Mouse (Mus musculus) heart, adult 8-10 months (tissue): ENCODE results near the gene Rangrf. TPM values are rescaled to one million over a fixed set of nuclear protein-coding genes. Genes with fewer than 3 reads are reported as not detected.
"Not testable (repeated sequence)": the region's sequence is repeated elsewhere in the genome, so short reads cannot be mapped to it uniquely, and the experiment has no call there.

Experiments used
- DNase-seq: peaks from one replicate; pipeline ENCODE4 v3.0.0; 2022; ENCODE audit warnings: low spot score
- total RNA-seq, 4 experiments: library from RNA; stranded (reverse); gene quantifications; 2 replicates each; pipeline ENCODE4 v1.2.4; 2022

The Rangrf gene
- 10 to 100 TPM; 81.3 to 98.3 (median 89.4) TPM for total RNA-seq

DNA sequence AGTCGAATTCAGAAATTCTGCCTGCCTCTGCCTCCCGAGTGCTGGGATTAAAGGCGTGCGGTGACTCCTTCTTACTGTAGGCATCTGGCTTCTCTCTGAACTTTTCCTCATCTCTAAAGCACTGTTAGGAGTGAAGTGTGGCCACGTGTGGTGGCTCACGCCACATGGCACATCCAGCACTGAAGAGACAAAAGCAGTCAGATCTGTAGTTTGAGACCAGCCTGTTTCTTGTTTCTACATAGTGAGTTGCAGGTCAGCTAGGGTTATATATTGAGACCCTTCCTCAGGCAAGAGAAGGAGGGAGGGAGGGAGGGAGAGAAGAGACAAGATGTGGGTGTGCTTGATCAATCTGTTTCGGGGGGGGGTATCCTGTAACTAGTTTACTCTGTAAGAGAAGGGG is at the start of gene Rangrf:
Rangrf (minus strand) TSS at position 101 of the 400 bp plus-strand sequence.
- no peak for DNase-seq

DNA sequence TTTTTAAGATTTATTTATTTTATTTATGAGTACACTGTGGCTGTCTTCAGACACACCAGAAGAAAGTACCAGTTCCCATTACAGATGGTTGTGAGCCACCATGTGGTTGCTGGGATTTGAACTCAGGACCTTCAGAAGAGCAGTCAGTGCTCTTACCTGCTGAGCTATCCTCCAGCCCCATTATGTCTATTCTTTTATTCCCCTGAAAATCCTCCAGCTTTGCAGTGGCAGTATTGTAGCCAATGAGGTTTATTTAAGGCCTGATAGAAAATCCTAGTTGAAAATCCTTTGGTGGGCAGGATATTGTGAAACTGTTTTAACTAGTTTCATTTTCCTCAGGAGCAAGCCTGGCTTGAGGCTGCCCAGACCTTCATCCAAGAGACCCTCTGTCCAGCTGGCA is 45.7 kb upstream of the Rangrf start:
- no peak for DNase-seq

- DNase-seq: no peak
These were observed 41.8 kb upstream of the Rangrf start for GRCm38 (mm10) chr11:69016755-69017154.

DNA sequence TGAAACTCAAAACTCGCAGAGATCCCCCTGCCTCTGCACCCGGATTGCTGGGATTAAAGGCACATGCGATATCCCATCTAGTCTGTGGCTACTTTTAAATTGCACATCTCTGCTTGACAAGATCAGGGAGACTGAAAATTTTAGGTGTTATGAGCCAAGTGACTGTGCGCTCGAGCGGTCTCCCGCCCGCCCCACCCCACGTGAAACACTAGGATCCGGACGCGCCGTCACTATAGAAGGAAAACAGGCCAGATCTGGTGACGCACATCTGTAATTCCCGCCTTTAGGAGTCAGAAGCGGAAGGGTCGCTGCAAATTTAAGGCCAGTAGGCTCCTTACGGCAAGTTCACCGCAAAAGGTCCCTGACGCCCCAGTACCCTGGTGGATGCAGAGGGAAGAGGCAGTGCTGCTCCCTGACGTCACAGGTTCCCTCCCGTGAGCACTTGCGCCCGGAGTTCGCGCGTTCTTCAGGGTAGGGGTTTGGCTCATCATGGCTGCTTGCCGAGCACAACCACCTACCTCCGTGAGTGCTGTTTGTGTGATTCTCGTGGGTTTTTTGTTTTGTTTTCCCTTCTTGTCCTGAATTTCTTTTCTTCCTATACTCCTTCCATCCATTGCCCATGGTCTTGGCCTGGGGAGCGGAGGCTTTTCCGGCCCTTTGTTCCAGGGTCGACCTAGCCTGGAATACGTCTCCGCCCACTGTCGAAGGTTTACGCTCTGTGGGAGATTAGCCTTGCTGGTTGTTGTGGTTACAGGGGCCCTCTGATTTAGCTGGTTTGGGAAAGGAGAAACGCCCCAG is 40.9 kb upstream of the Rangrf start, which contains the start of gene Ctc1:
Ctc1 (plus strand) TSS at position 268 of the 798 bp plus-strand sequence.
- peak; percentile 90 for DNase-seq

DNA sequence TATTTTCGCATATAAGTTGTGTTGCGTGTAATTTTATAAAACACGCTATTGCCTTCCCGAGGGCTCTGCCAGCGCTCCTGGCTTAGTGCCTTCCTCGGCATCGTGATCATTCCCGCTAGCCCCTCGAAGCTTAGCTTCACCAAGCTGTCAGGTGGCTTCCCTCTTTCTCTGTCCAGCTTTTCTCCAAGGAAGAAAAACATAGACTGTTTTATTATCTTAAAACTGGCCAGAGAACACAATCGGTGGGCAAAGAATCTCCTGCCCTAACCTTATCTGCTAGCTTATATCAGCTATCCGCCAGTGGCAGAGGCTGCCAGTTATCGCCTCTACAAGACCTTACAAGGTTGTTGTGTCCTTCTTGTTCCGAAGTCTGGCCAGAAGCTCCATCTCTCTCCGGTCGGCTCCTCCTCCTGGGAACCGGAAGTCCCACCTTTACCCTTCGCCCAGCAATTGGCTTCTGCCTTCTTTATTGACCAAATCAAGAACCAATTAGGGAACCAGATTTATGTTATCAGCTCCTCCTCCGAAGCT is 37.2 kb upstream of the Rangrf start:
- DNase-seq: peak; percentile 96

- DNase-seq: not testable (repeated sequence)
These were observed 36.5 kb upstream of the Rangrf start for GRCm38 (mm10) chr11:69011445-69011844.

GRCm38 (mm10) chr11:69010400-69011323 is 35.7 kb upstream of the Rangrf start:
- DNase-seq: no peak

DNA sequence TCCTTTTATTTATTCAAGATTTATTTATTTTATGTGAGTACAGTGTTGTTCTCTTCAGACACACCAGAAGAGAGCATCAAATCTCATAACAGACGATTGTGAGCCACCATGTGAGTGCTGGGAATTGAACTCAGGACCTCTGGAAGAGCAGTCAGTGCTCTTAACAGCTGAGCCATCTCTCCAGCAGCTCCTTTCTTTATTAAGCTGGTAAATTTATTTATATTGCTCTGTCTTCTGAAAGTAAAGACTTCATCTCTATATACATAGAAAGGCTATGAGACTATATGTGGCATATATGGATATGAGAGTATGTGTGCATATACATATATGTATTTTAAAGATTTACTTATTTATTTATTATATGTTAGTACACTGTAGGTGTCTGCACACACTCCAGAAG is 34.5 kb upstream of the Rangrf start:
- no peak for DNase-seq

DNA sequence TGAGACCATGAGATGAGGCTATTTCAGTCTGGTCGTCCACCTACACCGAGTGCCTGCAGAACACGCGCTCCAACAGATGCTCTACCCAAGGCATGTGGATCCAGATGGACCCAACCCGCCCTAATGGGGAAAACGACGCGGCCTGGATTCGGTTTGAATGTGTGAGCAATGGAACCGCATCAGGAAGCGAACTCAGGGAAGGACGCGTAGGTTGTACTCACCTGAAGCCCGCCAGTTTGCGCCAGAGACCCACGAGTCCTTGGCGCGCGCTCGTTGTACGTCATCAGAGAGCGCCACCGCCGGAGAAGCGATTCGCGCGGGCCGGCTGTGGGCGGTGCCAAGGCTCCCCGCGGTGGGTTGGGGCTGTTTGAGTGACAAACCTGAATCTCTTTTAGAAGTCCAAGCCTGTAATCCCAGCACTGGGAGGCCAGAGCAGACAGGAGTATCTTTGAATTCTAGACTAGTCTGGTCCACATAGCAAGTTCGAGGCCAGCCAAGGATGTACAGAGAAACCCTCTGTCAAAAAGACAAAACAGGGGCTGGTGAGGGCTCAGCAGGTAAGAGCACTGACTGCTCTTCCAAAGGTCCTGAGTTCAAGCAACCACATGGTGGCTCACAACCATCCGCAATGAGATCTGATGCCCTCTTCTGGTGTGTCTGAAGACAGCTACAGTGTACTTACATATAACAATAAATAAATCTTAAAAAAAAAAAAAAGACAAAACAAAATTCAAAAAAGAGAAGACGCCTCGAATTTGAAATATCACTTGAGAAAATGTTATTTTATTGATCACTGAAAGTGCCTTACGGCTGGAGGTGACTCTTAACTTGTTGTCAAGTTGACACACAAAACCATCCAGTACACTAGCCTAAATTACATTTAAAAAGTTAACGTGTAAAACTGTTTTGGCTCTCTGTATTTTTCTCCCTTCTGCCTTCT is 33.5 kb upstream of the Rangrf start, which contains the start of gene Pfas:
Pfas (minus strand) TSS at position 279 of the 940 bp plus-strand sequence.
- DNase-seq: peak; percentile 82

DNA sequence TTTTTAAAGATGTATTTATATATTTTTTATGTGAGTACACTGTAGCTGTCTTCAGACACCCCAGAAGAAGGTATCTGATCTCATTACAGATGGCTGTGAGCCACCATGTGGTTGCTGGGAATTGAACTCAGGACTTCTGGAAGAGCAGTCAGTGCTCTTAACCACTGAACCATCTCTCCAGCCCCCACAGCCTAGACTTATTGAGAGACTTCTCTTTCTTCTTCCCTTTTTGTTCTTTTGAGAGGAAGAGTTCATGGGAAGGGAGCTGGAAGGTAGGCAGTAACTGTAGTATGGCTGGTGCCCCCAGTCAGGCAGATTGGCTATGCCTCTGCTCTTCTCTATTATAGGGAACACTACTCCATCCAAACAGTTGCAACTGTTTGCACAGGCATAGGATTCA is 31.6 kb upstream of the Rangrf start:
- DNase-seq: not testable (repeated sequence)

DNA sequence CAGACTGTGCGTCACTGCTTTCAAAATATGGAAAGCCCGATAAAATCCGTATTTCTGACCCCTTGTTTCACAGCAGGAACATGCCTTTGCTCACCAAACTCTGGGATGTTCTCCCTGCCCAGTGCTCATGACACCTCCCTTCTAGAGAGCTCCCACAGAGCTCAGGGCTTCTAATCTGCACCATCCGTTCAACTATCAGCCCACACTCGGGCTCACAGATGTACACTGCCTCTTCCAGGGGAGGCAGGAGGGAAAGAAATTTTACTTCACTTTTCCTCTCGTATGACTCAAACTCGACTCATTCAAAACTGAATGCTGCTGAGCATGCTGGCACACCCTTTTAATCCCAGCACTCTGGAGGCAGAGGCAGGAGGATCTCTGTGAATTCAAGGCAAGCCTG is 30.2 kb upstream of the Rangrf start:
- DNase-seq: no peak

GRCm38 (mm10) chr11:69003592-69003991 is 28.6 kb upstream of the Rangrf start:
- peak; percentile 15 for DNase-seq

DNA sequence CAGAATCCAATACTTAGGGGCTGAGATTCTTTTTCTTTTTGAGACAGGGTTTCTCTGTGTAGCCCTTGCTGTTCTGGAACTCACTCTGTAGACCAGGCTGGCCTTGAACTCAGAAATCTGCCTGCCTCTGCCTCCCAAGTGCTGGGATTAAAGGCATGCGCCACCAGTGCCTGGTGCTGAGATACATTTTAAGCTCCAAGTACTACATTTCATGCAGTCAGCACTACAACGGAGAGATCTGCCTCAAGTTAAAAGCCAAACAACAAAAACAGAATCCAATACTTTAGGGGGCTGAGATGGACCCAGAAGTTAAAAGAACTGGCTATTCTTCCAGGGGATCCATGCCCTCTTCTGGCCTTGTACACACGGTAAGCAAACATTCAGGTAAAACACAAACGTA is 27.8 kb upstream of the Rangrf start:
- not testable (repeated sequence) for DNase-seq

DNA sequence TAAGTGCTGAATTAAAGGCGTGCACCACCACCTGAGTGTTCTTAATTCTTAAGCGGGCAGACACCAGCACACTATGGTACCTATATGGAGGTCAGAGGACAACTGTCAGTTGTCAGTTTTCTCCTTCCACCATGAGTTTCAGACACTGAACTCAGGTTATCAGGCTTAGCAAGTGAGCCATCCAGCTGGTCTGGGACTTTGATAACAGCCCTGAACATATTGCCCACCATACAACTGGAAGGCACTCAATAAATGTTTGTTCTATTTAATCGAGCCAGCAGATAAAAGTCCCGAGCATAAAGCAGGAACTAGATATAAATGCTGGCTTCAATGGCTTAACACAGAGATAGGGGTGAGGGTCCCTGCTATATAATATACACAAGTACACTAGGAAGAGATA is 22.1 kb upstream of the Rangrf start:
- DNase-seq: no peak

GRCm38 (mm10) chr11:68994377-68994776 is 19.4 kb upstream of the Rangrf start:
- DNase-seq: no peak

GRCm38 (mm10) chr11:68993122-68993521 is 18.1 kb upstream of the Rangrf start:
- no peak for DNase-seq

DNA sequence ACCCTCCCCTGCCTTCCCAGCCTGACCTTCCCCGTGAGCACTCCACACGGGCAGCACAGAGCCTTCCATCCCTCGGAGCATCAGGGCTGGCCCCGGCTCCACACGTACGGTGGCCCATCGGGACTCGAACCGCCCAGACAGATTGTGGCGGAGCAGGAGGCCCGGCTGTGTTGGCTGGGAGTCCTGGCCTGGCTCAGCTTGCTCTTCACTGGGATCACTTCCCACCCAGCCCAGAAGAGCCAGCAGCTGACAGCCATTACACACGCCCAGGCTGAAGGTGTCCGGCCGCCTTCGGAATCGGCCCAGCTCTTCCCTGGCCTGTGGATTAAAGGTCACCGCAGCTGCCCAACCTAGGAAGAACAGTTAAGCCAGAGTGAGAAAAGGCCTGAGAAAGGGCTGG is 13.4 kb upstream of the Rangrf start:
- DNase-seq: no peak

GRCm38 (mm10) chr11:68987365-68987882 is 12.4 kb upstream of the Rangrf start:
- no peak for DNase-seq

DNA sequence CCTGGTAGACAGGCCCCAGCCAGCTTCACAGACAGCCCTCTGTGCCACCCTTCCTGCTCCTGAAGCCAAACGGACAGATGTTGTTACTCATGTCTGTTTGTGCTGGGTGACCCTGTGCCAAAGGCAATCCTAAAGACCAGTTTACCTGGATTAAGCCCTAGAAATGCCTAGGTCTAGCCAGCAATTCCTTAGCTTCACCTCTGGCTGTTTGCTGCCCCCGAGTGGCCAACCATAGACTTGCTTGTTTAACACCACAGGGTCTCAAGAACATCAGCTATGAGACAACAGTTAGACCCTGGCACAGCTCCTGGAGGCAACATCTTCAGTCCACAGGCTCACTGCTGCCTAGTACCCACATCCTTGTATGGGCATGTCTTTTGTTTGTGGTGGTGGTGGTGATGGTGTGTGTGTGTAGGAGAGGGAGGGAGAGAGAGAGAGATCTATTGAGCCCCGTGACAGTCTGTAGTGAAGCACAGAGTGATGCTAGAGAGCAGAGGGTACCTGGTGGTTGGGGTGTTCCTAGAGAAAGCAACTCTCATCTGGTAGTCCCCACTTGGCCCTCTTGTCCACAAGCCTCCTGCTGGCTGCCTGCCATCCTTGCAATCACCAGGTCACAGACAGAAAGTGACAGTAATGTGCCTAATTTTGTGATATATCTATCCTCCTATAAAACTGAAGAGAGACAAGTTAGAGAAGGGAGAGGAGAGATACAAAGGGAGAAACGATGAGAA is 7.8 kb upstream of the Rangrf start:
- DNase-seq: peak; percentile 73

DNA sequence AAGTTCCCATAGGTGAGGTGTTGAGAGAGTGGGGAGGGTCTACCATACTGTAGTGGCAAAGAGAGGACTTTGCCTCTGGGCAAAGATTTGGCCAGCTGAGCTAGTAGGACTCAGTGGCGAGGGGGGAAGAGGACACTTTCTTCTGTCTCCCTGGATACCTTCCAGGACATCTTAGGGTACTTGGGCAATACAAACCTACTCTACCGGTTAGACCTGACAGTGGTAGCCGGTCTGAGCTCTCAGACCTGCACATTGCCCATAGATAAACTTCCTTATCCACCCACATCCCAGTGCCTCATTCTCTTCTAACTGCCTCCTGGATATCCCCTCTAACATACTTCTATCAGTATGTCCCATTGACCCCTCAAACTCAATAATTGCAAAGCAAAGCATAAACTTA is 5.9 kb upstream of the Rangrf start:
- no peak for DNase-seq
